Mouse (Mus musculus): ENCODE results near the gene Stat5a.

DNA sequence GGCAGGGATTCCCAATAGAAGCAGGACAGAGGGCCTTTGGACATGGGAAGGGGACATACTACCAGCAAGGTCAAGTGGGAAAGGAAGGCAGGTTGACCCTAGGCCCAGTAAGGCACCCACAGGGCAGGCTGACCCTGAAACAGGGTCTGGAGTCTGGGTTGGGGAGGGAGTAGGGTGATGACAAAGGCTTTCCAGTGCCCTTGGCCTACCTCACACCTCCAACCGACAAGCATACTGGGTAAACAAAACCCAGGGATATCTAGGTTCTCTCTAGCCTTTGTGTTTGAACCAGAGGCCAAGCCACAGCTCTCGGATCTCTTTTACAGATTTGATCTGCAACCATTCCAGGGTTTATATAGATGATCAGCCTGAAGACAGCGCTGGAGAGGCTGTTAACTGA lies 28.6 kb downstream of the Stat5a start:
- TF ChIP-seq EP300 (IDR thresholded peaks at IDR 0.05; ENCODE audit: low read depth) (no peak), CTCF (IDR thresholded peaks at IDR 0.05; ENCODE audit: low read depth) (no peak)
